Mouse (Mus musculus): ENCODE results near the gene Otoa. TPM values are rescaled to one million over a fixed set of nuclear protein-coding genes. Genes with fewer than 3 reads are reported as not detected.

Otoa gene
- polyA plus RNA-seq, 1 experiment from 2014 or later: 0.04 TPM

DNA sequence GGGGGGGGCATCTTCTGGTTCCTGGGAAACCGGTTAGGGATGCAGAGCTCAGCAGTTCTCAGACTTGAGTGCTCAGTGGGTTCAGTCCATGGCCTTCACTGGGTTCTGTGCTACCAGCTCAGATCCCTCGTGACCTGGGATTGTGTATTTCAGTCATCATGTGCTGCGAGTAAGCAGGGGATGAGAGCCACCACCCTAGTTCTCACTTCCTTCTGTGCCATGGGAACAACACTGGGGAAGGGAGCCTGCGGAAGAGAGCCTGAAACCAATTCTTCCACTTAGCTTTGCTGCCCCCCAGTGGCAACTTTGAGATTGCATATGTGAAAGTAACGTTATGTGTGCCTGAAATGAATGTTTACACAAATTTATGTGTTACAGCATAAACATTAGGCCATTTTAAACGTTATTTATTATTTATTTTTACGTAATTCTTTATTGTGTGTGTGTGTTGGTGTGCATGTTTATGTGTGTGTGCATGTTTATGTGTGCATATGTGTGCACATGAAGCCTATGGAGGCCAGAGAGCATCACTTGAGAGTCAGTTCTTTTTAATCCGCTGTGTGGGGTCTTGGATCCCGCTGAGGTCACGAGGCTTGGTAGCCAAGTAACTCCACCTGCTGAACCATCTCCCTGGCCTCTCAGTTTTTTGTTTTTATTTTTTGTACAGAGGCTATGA, 38.8 kb downstream of the Otoa start:
- 11% methylated on average over 10 of the region's 10 CpGs for WGBS
- H3K4me3 ChIP-seq (ENCODE audit: low read depth, low read length): no peak overlapping the region
- no peaks in the 10 kb centered on the region for H3K36me3 ChIP-seq (ENCODE audit: control insufficient read depth, insufficient read depth, low read length)
- no peak overlapping the region for H3K4me2 ChIP-seq (ENCODE audit: low read depth, severe bottlenecking)
- H3K9ac ChIP-seq (ENCODE audit: low read length): no peak overlapping the region
- DNase-seq (ENCODE audit: low spot score) (peak; percentile 89), ATAC-seq (ENCODE audit: insufficient number of reproducible peaks, low FRiP score, low TSS enrichment, low read depth) (0 out of 2 replicates have a peak, but pooled peaks have one; percentile 21)
- H3K4me1 ChIP-seq (ENCODE audit: control insufficient read depth, insufficient read depth, low read length): no peaks in the 10 kb centered on the region
- no peaks in the 10 kb centered on the region for H3K9me3 ChIP-seq (ENCODE audit: control insufficient read depth, low read length)
- H3K27me3 ChIP-seq (ENCODE audit: control insufficient read depth, insufficient read depth, low read length): no peaks in the 10 kb centered on the region
- H3K27ac ChIP-seq (replicated peaks; ENCODE audit: low read depth, low read length): no peak overlapping the region

- no peaks in the 10 kb centered on the region for H3K27me3 ChIP-seq (ENCODE audit: control insufficient read depth, insufficient read depth, low read length)
- no peak overlapping the region for H3K4me3 ChIP-seq (ENCODE audit: low read depth, low read length)
- no peaks in the 10 kb centered on the region for H3K4me1 ChIP-seq (ENCODE audit: control insufficient read depth, insufficient read depth, low read length)
- H3K9ac ChIP-seq (ENCODE audit: low read length): no peak overlapping the region
- no peak overlapping the region for H3K4me2 ChIP-seq (ENCODE audit: low read depth, severe bottlenecking)
- no peak overlapping the region for H3K27ac ChIP-seq (replicated peaks; ENCODE audit: low read depth, low read length)
- ATAC-seq (ENCODE audit: insufficient number of reproducible peaks, low FRiP score, low TSS enrichment, low read depth) (no peak), DNase-seq (ENCODE audit: low spot score) (no peak)
- no peaks in the 10 kb centered on the region for H3K36me3 ChIP-seq (ENCODE audit: control insufficient read depth, insufficient read depth, low read length)
- no peaks in the 10 kb centered on the region; the same call in 1 of the 2 replicates for H3K9me3 ChIP-seq (ENCODE audit: control insufficient read depth, low read length)
- 97% methylated on average over 2 of the region's 2 CpGs for WGBS
Observed at GRCm38 (mm10) chr7:121130837-121131236, 49.4 kb downstream of the Otoa start.

GRCm38 (mm10) chr7:121141274-121141673, 59.8 kb downstream of the Otoa start:
- ATAC-seq (ENCODE audit: insufficient number of reproducible peaks, low FRiP score, low TSS enrichment, low read depth) (no peak), DNase-seq (ENCODE audit: low spot score) (no peak)
- Histone ChIP-seq H3K9me3 (ENCODE audit: control insufficient read depth, low read length) (no peaks in the 10 kb centered on the region), H3K4me3 (ENCODE audit: low read depth, low read length) (no peak overlapping the region), H3K9ac (ENCODE audit: low read length) (no peak overlapping the region), H3K4me1 (ENCODE audit: control insufficient read depth, insufficient read depth, low read length) (no peaks in the 10 kb centered on the region), H3K36me3 (ENCODE audit: control insufficient read depth, insufficient read depth, low read length) (no peaks in the 10 kb centered on the region), H3K4me2 (ENCODE audit: low read depth, severe bottlenecking) (no peak overlapping the region), H3K27me3 (ENCODE audit: control insufficient read depth, insufficient read depth, low read length) (no peaks in the 10 kb centered on the region), H3K27ac (replicated peaks; ENCODE audit: low read depth, low read length) (no peak overlapping the region)
- WGBS: 86% methylated on average over 5 of the region's 5 CpGs

DNA sequence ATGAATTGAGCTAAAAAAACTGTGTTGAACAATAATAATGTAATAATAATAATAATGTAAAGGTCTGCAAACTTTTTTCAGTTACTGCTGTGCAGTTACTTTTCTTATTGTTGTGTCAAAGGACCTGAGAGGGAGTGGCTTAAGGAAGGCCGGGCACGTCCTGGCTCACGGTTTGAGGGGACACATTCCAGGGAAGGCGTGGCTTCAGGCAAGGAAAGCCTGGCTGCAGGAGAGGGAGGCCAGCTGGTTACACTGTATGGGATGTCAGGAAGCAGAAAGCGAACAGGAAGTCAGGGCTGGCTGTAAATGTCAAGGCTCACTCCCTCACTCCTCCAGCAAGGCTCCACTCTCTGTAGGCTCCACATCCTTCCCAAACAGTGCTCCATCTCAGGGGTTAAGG, 69.2 kb downstream of the Otoa start:
- ATAC-seq (ENCODE audit: insufficient number of reproducible peaks, low FRiP score, low TSS enrichment, low read depth) (no peak), DNase-seq (ENCODE audit: low spot score) (no peak)
- no peak overlapping the region for H3K4me2 ChIP-seq (ENCODE audit: low read depth, severe bottlenecking)
- no peak overlapping the region for H3K27ac ChIP-seq (replicated peaks; ENCODE audit: low read depth, low read length)
- H3K36me3 ChIP-seq (ENCODE audit: control insufficient read depth, insufficient read depth, low read length): no peaks in the 10 kb centered on the region
- H3K4me1 ChIP-seq (ENCODE audit: control insufficient read depth, insufficient read depth, low read length): no peaks in the 10 kb centered on the region
- WGBS: 77% methylated on average over 5 of the region's 5 CpGs
- H3K9ac ChIP-seq (ENCODE audit: low read length): no peak overlapping the region
- 0 out of 2 replicates have a peak, but pooled peaks cover 3% of the 10 kb centered on the region for H3K9me3 ChIP-seq (ENCODE audit: control insufficient read depth, low read length)
- H3K4me3 ChIP-seq (ENCODE audit: low read depth, low read length): no peak overlapping the region
- H3K27me3 ChIP-seq (ENCODE audit: control insufficient read depth, insufficient read depth, low read length): no peaks in the 10 kb centered on the region

GRCm38 (mm10) chr7:121152186-121152585, 70.7 kb downstream of the Otoa start:
- H3K9ac ChIP-seq (ENCODE audit: low read length): no peak overlapping the region
- no peak overlapping the region for H3K27ac ChIP-seq (replicated peaks; ENCODE audit: low read depth, low read length)
- DNase-seq (ENCODE audit: low spot score) (no peak), ATAC-seq (ENCODE audit: insufficient number of reproducible peaks, low FRiP score, low TSS enrichment, low read depth) (no peak)
- H3K4me2 ChIP-seq (ENCODE audit: low read depth, severe bottlenecking): no peak overlapping the region
- H3K9me3 ChIP-seq (ENCODE audit: control insufficient read depth, low read length): 0 out of 2 replicates have a peak, but pooled peaks cover 3% of the 10 kb centered on the region
- H3K4me3 ChIP-seq (ENCODE audit: low read depth, low read length): no peak overlapping the region
- WGBS: 88% methylated on average over 2 of the region's 2 CpGs
- H3K4me1 ChIP-seq (ENCODE audit: control insufficient read depth, insufficient read depth, low read length): no peaks in the 10 kb centered on the region
- no peaks in the 10 kb centered on the region for H3K36me3 ChIP-seq (ENCODE audit: control insufficient read depth, insufficient read depth, low read length)
- no peaks in the 10 kb centered on the region for H3K27me3 ChIP-seq (ENCODE audit: control insufficient read depth, insufficient read depth, low read length)

DNA sequence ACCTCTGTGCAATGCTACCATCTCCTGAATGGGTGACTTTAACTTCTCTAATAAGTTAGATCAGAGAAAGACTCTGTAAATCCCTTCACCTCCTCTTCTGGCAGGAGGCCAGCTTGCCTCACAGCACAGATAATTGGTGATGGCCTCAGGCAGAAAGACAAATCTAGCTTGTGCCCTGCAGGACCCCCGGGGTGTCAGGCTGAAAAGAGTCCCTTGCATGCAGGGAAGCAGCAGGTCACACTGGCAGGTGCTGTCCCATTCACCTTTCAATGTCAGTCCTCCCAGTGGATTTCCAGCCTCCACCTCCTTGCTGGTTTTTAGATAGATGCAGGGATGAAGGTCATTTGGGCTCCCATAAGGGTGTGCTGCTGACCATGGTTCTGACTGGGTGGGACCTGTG, 84.2 kb downstream of the Otoa start:
- DNase-seq (ENCODE audit: low spot score): peak; percentile 32
- Histone ChIP-seq H3K4me2 (ENCODE audit: low read depth, severe bottlenecking) (no peak overlapping the region), H3K9ac (ENCODE audit: low read length) (no peak overlapping the region), H3K9me3 (ENCODE audit: control insufficient read depth, low read length) (no peaks in the 10 kb centered on the region), H3K36me3 (ENCODE audit: control insufficient read depth, insufficient read depth, low read length) (no peaks in the 10 kb centered on the region), H3K27me3 (ENCODE audit: control insufficient read depth, insufficient read depth, low read length) (no peaks in the 10 kb centered on the region), H3K27ac (replicated peaks; ENCODE audit: low read depth, low read length) (no peak overlapping the region), H3K4me1 (ENCODE audit: control insufficient read depth, insufficient read depth, low read length) (no peaks in the 10 kb centered on the region), H3K4me3 (ENCODE audit: low read depth, low read length) (no peak overlapping the region)
- no peak for ATAC-seq (ENCODE audit: insufficient number of reproducible peaks, low FRiP score, low TSS enrichment, low read depth)
- 85% methylated on average over 1 of the region's 1 CpGs for WGBS

GRCm38 (mm10) chr7:121171888-121172287, 90.4 kb downstream of the Otoa start:
- DNase-seq (ENCODE audit: low spot score) (no peak), ATAC-seq (ENCODE audit: insufficient number of reproducible peaks, low FRiP score, low TSS enrichment, low read depth) (no peak)
- Histone ChIP-seq H3K4me1 (ENCODE audit: control insufficient read depth, insufficient read depth, low read length) (no peaks in the 10 kb centered on the region), H3K27me3 (ENCODE audit: control insufficient read depth, insufficient read depth, low read length) (no peaks in the 10 kb centered on the region), H3K9ac (ENCODE audit: low read length) (no peak overlapping the region), H3K36me3 (ENCODE audit: control insufficient read depth, insufficient read depth, low read length) (no peaks in the 10 kb centered on the region), H3K9me3 (ENCODE audit: control insufficient read depth, low read length) (no peaks in the 10 kb centered on the region), H3K4me2 (ENCODE audit: low read depth, severe bottlenecking) (no peak overlapping the region), H3K4me3 (ENCODE audit: low read depth, low read length) (no peak overlapping the region), H3K27ac (replicated peaks; ENCODE audit: low read depth, low read length) (no peak overlapping the region)
- WGBS: 8% methylated on average over 6 of the region's 6 CpGs

- WGBS: 85% methylated on average over 9 of the region's 9 CpGs
- Histone ChIP-seq H3K36me3 (ENCODE audit: control insufficient read depth, insufficient read depth, low read length) (no peaks in the 10 kb centered on the region), H3K9ac (ENCODE audit: low read length) (no peak overlapping the region), H3K9me3 (ENCODE audit: control insufficient read depth, low read length) (no peaks in the 10 kb centered on the region), H3K4me2 (ENCODE audit: low read depth, severe bottlenecking) (no peak overlapping the region), H3K27ac (replicated peaks; ENCODE audit: low read depth, low read length) (no peak overlapping the region), H3K4me1 (ENCODE audit: control insufficient read depth, insufficient read depth, low read length) (no peaks in the 10 kb centered on the region), H3K27me3 (ENCODE audit: control insufficient read depth, insufficient read depth, low read length) (no peaks in the 10 kb centered on the region), H3K4me3 (ENCODE audit: low read depth, low read length) (no peak overlapping the region)
- ATAC-seq (ENCODE audit: insufficient number of reproducible peaks, low FRiP score, low TSS enrichment, low read depth) (no peak), DNase-seq (ENCODE audit: low spot score) (no peak)
Observed at GRCm38 (mm10) chr7:121187201-121187786, 105.8 kb downstream of the Otoa start.
